Mouse (Mus musculus) Muller cell, postnatal 12 days (primary cell): ENCODE measurements at regions not wholly inside any gene's neighbourhood (a gene's known extent, or its start where the extent isn't known, plus 50 kb on each side); places are given as distances from the start of the nearest gene placed in this dataset.
A peak's percentile ranks its signal among the peaks of the same experiment; 100 is the strongest.
"Not testable (repeated sequence)": the region's sequence is repeated elsewhere in the genome, so short reads cannot be mapped to it uniquely, and the experiment has no call there.

Experiments used
- DNase-seq: peaks from one replicate; pipeline ENCODE4 v3.0.0-alpha.2; 2015; ENCODE audit errors: inconsistent ontology term

DNA sequence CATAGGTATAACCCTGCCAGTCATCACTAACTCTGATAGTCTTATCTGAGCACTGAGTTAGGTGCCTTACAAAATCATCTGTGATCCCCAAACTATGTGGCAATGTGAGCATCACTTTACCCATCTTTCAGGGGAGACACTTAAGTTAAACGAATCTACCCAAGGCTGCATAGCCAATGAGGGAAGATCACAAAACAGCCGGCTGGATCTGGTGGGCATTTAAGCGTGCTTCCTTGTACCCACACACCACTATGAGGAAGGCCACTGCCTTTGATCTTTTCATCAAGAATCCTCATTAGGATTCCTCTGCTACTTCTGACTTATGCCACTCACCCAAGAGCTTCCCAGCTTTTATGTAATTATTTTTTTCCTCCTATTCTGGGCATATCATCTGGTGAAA lies 257.1 kb upstream of the Pik3r1 start:
- DNase-seq, result no peak

DNA sequence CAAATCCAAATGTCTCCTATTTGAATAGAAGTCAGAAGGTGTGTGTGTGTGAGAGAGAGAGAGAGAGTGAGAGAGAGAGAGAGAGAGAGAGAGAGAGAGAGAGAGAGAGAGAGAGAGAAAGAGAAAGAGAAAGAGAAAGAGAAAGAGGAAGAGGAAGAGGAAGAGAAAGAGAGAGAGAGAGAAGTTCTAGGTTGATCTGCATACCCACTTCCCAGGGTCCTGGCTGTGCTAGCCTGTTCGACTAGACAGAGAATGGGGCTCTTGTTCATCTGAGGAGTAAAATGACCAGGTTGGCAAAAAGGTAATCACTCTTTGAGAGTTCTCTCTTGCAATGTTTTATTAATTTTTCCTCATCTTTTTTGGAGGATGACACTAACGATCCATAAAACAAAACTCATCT lies 257.5 kb upstream of the Pik3r1 start:
- DNase-seq, result not testable (repeated sequence)

DNA sequence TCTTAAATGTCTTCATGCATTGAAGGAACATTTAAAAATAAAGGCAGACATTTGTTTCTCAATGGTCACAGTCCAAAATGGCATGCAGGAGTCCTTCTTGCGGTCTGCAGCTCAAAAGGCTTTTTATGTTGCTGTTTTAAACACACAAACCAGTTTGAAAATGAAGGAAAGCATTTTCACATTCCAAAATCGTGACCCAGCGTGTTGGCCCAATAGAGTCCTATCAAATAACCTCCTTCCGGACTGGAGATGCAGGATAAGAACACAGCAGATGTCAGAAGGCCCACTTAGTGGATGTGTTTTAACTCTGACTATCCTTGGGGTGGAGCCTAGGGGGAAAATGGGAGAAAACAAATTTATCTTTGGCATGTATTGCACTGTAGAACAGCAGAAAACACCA lies 263.4 kb upstream of the Pik3r1 start:
- no peak for DNase-seq

DNA sequence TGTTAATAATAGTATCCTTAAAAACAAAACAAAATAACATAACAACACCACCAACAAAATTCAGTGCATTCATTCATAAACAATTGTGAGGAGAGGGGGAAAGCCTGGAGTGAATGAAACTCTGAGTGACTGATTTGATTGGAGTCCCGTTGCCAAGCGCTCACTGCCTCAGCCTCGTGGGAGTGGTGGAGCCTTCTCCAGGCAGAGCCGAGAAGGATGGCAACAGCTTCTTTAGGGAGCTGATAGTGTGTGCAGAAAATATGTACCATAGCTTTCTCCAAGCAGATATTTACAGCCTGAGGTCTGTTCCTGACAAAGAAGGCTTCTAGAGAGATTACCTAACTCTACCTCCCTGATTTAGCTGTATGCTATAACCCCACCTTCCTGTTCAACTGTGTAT lies 266.5 kb upstream of the Pik3r1 start:
- no peak for DNase-seq

DNA sequence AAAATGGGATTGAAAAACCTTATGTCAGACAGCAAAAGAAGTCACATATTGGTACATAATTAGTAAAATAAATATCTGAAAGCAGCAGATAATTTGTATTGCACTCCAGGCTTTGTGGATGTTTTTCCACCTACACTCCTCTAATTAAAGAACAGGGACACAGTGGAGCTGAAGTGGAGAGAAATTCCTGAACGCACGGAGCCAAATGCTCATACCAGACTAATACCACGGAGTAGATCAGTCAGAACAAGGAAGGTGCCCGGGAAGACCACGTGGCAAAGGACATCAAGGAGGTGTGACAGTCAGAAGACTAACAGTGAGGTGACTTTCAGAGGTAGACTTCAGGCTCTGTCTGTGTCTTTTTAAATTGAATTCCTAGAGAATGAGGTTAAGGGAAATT lies 268.0 kb upstream of the Pik3r1 start:
- peak; percentile 82 for DNase-seq

DNA sequence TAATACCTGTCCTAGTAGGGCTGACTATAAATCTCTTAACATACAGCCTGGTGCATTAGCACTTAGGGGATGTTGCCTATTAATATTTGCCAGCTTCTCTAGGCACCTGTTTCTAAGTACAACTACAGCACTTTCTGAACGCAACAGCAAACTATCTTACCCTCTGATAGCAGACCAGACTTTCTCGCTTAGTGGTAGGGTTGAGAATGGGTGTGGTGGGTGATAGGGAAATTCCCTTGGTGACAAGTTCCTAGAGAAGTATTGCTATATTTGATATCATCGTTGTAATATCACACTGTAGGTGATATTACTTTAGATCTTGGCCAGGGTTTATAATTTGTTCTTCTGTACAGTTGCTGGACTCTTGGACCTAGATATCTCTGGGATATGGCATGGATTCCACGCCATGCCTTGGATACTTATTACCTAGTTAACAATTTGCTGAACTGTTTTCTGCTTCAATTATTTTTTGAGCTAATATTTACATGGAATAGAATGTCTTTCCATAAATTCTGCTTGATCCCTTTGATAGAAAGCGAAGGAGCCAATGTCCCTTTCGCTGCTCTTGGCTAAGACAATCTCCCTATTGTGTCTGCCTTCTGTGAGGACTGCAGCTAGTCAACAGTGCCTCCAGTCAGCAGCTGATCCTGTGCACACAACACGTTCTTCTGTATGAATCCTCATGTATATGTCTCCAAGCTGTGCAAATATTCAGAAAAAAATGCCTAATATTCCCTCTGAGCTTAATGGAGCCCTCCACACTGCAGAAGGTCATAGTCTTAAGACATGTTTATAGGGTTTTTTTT lies 269.0 kb upstream of the Pik3r1 start:
- peak; percentile 25 for DNase-seq

DNA sequence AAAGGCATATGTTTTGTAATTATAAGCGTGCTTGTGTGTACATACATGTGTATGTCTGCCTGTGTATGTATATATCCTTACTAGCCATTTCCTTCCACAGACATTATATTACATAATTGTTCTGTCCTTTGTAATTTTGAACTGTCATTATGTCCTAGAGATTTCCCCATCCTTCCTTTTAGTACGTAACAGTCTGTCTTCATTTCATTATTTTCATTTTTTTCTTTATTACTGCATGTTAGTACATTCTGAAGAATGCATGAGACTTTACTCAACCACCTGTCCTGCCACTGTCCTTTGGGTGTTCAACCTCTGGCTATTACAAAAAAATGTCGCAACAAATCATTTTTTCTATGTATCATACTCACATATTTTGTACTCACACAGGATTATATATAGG lies 292.2 kb upstream of the Pik3r1 start:
- no peak for DNase-seq

DNA sequence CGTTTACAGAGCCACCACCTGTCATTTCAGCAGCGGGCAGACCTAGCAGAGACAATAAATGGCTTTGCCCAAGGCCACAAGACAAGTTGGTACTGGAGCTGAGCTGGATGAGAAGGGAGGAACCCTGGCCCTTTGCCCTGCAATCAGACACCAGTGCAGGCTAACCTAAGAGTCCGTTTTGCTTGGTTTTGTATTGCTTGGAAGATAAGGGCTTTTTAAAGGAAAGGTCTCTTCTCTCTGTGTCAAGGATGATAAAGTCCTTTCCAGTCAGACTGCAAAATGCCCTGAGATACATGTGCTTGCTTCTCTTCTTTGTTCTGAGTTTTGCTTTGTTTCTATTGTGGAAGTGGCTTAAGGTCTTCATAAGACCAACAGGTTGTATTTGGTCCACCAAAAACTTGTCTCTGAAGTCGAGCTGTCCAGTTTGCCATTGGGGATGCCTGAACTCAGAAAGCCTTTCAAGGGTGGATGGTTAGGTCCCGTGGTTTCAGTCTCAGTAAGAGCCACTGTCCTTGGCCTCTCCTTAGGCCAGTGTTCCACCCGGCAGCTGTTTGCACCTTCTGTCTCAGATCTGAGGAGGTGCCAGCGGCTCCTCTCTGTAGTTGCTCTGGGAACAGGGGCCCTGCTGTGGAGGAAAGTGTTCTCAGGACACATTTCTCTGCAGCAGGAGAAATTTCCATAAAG lies 296.7 kb upstream of the Pik3r1 start:
- DNase-seq, result no peak

DNA sequence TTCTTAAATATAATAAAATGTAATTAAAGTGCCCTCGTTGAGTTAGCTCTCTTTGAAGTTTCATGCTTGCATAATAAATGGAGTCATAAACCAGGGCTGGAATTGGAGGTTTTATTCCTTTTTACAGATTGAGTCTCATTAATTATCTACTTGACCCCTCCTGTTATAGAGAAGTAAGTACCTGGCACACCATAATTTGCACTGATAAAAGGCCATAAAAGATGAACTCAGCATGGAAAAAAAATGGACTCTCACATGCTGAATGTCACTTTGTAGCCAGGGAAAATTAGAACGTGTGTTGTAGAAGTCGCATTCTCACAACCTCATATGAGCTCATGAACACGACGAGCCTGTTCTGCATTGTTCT lies 297.2 kb upstream of the Pik3r1 start:
- DNase-seq, result no peak

DNA sequence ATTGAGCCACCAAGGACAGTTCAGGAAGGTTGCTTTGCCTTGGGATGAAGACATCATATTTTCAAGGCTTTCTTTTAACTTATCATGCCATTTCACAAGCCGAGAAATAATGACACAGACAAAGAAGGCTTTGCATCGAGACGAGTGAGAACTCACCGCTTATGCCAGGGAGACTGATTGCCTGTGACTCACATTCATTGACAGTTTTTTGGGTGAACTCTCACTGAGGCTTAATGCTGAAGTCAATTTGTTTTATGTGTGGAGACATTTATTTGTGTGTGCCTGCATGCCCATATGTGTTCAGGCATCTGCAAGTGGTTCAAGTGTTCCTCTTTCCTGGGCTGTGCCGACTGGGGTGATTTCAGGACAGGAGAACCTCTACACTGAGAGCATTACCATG lies 297.8 kb upstream of the Pik3r1 start:
- DNase-seq, result no peak

DNA sequence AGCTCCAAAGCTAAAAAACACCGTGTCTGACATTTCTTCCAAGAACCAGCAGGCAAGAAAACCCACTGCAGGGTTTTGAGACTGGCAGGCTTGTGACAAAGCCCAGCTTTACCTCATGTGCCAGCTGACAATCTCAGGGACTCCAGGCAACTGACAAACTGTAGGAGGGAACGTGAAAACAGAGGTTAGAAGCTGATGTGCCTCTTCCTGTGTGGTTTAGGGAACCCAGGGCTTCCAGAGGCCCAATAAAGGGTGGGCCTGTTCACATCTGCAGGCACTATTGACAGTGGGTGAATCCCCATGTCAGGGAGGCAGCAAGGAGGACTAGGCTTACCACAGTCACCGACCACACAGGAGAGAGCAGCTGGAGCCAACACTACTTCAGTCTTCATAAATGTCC lies 302.7 kb upstream of the Pik3r1 start:
- DNase-seq, result no peak

DNA sequence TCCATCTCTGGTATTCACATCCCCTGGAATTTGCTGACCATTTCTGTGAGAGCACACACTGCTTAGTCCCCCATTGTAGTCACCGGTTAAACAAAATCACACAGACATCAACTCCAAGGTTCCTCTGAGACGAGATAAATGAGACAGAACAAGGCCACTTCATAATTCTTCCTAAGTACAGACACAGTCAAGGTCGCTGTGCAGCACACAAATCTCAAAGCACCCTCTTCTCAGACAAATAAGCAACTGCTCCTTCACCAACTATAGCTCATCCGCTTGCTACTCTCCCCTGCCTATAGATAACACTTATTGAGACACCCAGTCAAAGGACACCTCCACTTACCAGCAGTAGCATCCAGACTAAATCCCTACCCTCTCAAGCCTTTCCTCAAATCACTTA lies 304.3 kb upstream of the Pik3r1 start:
- DNase-seq, result no peak

DNA sequence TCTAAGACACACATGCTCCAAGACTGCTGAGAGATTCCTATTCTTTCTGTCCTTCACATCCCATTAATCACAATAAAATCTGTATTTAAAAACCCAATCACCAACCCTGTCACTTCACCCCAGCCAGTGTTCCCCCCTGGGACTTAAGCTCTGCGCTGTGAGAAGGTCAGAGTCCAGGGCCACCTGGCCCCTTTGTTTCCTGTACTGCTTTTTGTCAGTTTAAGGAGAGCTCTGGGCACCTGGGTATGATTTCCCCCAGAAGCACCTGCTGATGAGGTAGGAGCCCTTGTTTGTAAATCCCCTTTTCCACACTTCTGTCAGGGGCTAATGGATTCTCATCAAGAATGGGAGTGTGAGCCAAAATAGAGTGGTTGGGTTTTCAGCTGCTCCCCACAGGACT lies 319.7 kb upstream of the Pik3r1 start:
- no peak for DNase-seq

DNA sequence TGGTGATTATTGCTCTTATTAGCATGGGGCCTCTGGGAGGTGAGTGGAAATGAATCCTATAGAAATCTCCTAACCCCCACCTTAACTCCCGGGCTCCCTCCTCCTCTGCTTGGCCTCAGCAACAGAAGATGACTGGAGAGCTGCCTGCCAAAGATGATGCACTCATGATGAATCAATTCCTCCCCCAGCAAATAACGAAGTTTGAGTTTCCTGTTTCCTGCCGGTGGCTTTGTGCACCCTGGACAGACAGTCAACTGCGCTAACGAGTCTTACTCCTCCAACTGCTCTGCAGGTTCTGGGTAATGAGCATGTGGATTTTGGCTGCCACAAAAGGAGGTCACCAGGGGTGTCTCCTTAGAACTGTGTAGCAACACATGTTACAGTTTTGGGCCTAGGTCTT lies 321.5 kb upstream of the Pik3r1 start:
- DNase-seq, result peak; percentile 49

DNA sequence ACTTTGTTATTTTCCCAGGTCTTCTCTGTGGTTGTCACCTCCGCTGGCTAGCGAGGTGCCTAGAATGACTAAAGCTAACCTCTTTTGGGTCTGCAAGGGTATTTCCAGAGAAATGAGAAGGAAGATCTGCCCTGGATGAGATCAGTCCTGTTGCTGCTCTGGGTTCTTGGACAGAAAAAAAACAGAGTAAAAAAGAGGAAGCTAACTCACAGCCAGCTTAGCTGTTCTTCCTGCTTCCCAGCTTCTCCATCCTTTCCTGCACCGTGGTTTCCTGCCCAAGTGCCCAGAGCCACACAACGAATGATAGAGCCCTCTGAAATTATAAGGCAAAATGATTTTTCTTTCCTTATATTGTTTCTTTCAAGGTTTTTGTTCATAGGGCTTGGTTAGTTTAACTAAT lies 326.2 kb upstream of the Pik3r1 start:
- no peak for DNase-seq

DNA sequence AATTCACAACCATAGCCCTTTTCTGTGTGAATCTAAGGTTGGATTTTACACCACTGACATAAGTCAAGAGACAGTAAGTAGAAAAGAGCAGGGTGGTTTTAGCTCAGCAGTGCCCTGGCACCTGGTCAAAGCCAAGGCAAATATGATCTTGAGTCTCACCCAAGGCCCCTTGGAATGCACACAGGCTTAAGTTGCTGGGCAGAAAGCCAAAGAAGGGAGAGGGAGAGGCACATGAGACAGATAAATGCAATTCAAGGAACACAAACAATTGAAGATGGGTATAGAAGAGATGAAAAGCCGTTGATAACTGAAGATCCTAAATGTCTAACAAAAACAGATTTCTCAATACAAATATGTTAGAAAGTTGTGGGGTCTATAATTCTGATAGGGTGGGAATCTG lies 335.1 kb upstream of the Pik3r1 start:
- no peak for DNase-seq

DNA sequence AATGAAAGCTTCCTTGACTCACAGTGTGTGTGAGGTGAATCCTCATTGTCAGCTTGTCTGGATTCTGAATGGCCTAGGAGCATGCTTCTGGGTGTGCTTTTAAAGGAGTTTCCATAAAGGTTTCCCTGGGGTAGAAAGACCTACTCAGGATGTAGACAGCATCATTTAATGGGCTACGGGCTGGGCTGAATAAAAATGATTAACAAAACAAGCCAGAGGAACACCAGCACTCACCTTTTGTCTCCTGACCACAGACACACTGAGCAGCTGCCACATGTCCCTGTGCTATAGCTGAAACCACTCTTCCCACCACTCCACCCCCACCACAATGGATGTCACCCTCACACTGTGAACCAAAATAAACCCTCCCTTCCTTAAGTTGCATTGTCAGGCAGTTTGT lies 338.2 kb upstream of the Pik3r1 start:
- no peak for DNase-seq

DNA sequence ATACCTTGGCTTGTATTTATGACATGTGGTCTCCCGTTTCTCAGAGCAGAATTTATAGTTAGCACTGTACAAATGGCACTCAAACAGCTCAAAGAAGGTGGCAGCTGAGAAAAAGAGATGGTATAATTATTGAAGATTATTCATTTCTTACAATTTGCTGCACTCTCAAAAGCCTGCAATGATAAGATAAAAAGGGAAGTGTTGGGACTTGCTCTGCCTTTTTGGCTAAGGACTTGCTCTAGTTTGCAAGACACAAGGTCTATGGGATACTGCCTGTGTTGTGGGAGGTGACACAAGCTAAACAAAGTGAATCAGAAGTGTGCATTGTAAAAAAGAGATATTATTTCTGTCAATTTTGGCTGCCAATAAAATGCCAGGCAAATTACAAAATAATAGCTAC lies 340.2 kb upstream of the Pik3r1 start:
- no peak for DNase-seq

DNA sequence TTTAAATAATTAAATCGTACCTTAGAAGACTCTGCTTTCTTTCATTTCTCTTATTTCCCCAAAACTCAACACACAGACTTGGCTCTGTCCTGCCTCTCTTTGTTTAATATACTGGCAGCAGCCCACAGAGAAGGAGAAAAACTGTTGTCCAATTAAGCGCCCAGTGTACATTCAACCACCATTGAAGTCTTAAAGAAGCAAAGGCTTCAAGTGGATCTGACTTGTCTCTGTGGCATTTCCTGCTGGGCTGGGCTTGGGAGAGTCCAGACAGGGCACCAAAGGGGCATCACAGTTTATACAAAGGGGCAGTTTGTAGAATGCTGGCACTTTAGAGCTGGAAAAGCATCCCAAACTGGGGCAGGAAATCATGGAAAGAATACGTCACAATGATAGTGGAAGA lies 340.9 kb upstream of the Pik3r1 start:
- peak; percentile 87 for DNase-seq

DNA sequence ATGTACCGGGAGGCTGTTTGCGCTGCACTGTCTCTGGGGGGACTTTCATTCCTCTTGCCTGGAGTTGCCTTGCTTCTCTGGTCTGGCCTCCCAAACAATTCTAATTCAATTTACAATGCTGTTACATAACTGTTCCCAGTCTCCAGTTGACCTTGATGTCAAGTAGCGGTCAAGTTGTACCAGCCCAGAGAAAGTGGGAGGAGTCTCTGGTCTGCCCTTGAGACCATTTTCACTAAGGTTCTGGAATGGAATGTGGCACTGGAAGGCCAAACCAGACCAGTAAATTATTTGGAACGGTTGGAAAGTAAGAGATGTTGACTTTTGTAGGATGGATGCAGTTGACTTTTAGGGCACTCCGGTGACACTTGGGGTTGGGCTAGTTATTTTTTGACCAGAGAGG lies 345.9 kb upstream of the Pik3r1 start:
- DNase-seq, result no peak

DNA sequence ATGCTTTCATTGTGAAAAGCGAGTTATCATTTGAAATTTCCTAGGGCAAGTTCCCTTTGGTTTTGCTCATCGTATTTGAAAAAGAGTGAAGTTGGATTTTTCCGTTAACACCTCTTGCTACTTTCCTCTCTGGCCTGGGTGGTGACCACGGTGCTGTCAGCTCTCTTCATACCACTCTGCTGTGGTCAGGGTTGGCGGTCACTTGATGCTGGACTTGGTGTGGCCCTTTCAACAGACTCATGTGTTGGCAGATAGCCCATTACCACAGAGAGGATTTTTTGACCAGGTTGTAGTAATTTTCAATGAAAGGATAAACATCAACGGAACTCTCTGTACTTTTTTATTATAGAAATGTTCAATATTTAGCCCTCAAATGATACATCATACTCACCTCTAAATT lies 354.3 kb upstream of the Pik3r1 start:
- DNase-seq, result peak; percentile 58

DNA sequence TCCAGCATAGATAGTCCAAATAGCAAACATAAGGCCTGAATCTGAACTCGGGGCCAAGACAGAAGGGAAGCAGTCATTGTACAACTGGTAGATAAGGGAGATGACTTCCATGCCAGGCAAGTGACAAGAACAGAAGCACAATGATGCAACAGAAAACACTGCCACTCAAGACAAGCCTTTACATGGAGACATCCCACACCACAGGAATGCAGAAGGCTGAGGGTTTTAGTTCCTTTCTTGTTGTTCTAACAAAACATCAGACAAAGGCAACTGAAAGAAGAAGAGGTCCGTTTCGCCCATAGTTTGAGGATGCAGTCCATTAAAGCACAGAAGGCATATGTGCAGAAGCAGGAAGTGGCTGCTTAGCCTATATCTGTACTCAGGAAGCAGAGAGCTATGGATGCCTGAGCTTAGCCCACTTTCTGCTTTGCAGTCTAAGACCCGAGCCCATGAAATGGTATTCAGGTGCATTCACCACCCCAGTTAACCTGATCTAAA lies 360.0 kb upstream of the Pik3r1 start:
- no peak for DNase-seq

DNA sequence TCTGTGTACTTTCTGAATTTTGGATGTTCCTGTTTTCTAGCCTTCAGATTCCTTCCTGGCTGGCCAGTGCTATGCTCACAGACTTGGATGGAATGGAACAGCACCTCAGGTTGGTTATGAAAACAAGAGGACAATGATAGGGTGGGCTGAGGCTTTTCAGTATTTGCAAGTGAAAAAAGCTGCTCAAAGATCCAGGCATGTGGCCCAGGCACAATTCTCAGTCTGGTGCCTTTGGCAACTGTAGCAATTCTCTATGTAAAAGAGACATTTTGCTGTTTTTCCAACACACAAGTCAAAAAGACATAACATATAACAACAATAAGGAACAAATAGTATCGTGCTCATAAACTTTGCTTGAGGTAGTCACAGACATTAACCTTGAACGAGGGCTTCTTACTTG lies 363.4 kb upstream of the Pik3r1 start:
- DNase-seq, result no peak

DNA sequence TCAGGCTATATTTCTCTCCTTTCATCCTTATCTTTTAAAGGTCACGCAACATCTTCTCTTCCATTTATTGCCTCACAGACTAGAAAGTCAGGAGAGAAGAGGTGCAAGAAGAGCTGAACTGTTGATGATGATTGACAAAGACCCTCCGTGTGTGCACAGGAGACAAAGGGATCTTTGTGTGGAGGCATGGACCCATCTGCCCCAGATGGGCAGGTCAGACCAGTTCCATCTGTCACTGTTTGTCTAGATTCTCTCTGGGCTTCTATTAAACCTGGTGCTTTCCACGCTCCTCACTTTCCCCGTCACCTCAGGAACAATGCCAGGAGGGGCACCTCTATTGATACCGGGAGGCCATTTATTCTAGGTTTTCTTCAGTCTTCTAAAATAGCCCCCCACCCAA lies 364.1 kb upstream of the Pik3r1 start:
- DNase-seq, result no peak
